ENCODE assay signal across 18 mouse cellular contexts in the genomic region with DNA sequence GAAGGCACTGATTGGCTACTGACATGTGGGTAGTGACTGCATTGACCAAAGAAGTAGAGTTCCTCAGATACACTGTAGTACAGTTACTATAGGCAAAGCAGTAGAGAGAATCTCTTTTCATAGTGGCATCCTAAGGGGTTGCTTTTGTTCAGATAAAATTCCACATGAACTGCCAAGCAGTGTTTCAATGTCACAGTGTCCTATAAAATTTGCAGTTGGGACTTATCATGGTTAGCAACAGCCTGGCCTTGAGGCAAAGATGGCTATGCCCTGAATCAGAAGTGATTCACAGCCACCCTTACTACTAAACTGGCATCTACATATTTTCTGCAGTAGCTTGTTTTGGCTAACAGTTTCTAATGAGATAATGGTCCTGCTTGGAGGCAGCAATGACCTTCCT. TPM values are rescaled to one million over a fixed set of nuclear protein-coding genes. Genes with fewer than 3 reads are reported as not detected.
A peak's percentile ranks its signal among the peaks of the same experiment; 100 is the strongest.
DNase-seq lines count a peak whose midpoint lies in the region; ATAC-seq lines count a peak whose summit lies in the region.
"Had no signal": no experiment of that assay in that cellular context is flagged by ENCODE, and none has a peak within 500 bp of the region (broad histone marks: within the 10 kb centered on the region; RNA-seq: fewer than 3 reads in every experiment).

No protein-coding gene starts in this region.

- DNase-seq in adrenal gland, adult (ENCODE audit: inconsistent age in 2 of 2, low spot score in 1 of 2), result peak; percentile 52 to 77
- DNase-seq in adrenal gland, postnatal 25 days, result no peak
- DNase-seq in heart, postnatal 10 days, result no peak
- DNase-seq in ovary, adult 18-20 months (ENCODE audit: low spot score), result peak; percentile 57
- no peak for DNase-seq in ovary, postnatal 14 days (ENCODE audit: low spot score)
- no peak for DNase-seq in layer of hippocampus, adult 11-12 months (ENCODE audit: low spot score)
- DNase-seq: cerebellum, adult 2 months; cerebellum, postnatal 10 days; forebrain, postnatal 0 days; gastrocnemius, postnatal 14 days; kidney, adult 8-10 months had no signal

- no peaks in the 10 kb centered on the region for H3K36me3 ChIP-seq in heart, embryonic 14.5 days (ENCODE audit: control insufficient read depth, insufficient read depth, low read length)
- H3K36me3 ChIP-seq: embryonic facial prominence, embryonic 10.5 days; hindbrain, embryonic 15.5 days had no signal

- peak overlapping the region; percentile 25 to 32; a peak in 2 of 4 replicates for H3K27ac ChIP-seq in heart, embryonic 14.5 days (replicated peaks in 1 of 2; ENCODE audit: control insufficient read depth in 1 of 2, insufficient read depth in 1 of 2, low read depth in 2 of 2, low read length in 2 of 2)
- H3K27ac ChIP-seq: embryonic facial prominence, embryonic 10.5 days; forebrain, embryonic 13.5 days; hindbrain, embryonic 15.5 days had no signal

- H3K9ac ChIP-seq in heart, embryonic 14.5 days (ENCODE audit: low read length), result no peak overlapping the region
- H3K9ac ChIP-seq: forebrain, embryonic 13.5 days; forebrain, postnatal 0 days; hindbrain, embryonic 15.5 days had no signal

- no peak for ATAC-seq in heart, embryonic 14.5 days (ENCODE audit: insufficient number of reproducible peaks, insufficient read depth, low FRiP score, low read depth)
- no peak for ATAC-seq in megakaryocyte-erythroid progenitor cell, adult 5-6 weeks (replicated peaks; ENCODE audit: low FRiP score, low TSS enrichment, poor library complexity, severe bottlenecking)
- ATAC-seq: forebrain, embryonic 13.5 days; forebrain, postnatal 0 days; intestine, embryonic 16.5 days had no signal

- no peaks in the 10 kb centered on the region for H3K9me3 ChIP-seq in heart, embryonic 14.5 days (ENCODE audit: control insufficient read depth, low read length)
- H3K9me3 ChIP-seq: embryonic facial prominence, embryonic 10.5 days; forebrain, embryonic 13.5 days; hindbrain, embryonic 15.5 days had no signal

- no peak overlapping the region for H3K4me2 ChIP-seq in heart, embryonic 14.5 days (ENCODE audit: low read length)
- H3K4me2 ChIP-seq: forebrain, embryonic 13.5 days; hindbrain, embryonic 15.5 days had no signal

- H3K4me3 ChIP-seq in heart, embryonic 14.5 days (ENCODE audit: control insufficient read depth in 1 of 2, insufficient read depth in 1 of 2, low read depth in 1 of 2, low read length in 2 of 2), result no peak overlapping the region
- H3K4me3 ChIP-seq: embryonic facial prominence, embryonic 10.5 days; forebrain, embryonic 13.5 days; hindbrain, embryonic 15.5 days had no signal

- intact Hi-C loops in heart, postnatal 10 days (cut with DNase I), result no loop called here

- no peaks in the 10 kb centered on the region for H3K27me3 ChIP-seq in heart, embryonic 14.5 days (ENCODE audit: control insufficient read depth, insufficient read depth, low read length)
- H3K27me3 ChIP-seq: forebrain, embryonic 13.5 days; hindbrain, embryonic 15.5 days had no signal

- H3K4me1 ChIP-seq in heart, embryonic 14.5 days (ENCODE audit: control insufficient read depth in 2 of 2, insufficient read depth in 2 of 2, low read length in 2 of 2), result no peaks in the 10 kb centered on the region
- H3K4me1 ChIP-seq: embryonic facial prominence, embryonic 10.5 days; forebrain, embryonic 13.5 days; hindbrain, embryonic 15.5 days had no signal

RNA-seq across cellular contexts. Expression of a gene that starts 11.7 kb away (rescaled TPM):
- 20.8 and 22.9 TPM in 2 replicates for total RNA-seq in adrenal gland, postnatal 25 days (2021)
- polyA plus RNA-seq in heart, embryonic 14.5 days (2014; fragmentation: Nextera tagmentation; extraction: Ambion mirVana), result 8.2 and 9.7 TPM in 2 replicates
- 10 to 100 TPM in 1 of 2 experiments, 1 to 10 TPM in 1; 9.4 to 11.2 TPM for total RNA-seq in heart, postnatal 10 days (2021)
- total RNA-seq in megakaryocyte-erythroid progenitor cell, adult 5-6 weeks (2014; fragmentation: Nextera tagmentation), result 0.50 and 0.99 TPM in 2 replicates
- total RNA-seq in megakaryocyte-erythroid progenitor cell, adult 5-6 weeks (2017), result 2.3 and 2.4 TPM in 2 replicates
- total RNA-seq: MEL had no signal

Comparison
In these comparisons a context has a peak if more than half of its experiments do, and no peak if none do; other contexts are left out.
1. DNase-seq: peak in adrenal gland, adult (2 of 2) and ovary, adult 18-20 months (single experiment); none in adrenal gland, postnatal 25 days (single experiment), heart, postnatal 10 days (0 of 2), ovary, postnatal 14 days (single experiment) and layer of hippocampus, adult 11-12 months (single experiment).